Mouse (Mus musculus): ENCODE data around the gene Rasgrp3. TPM values are rescaled to one million over a fixed set of nuclear protein-coding genes. Genes with fewer than 3 reads are reported as not detected.

Gene Rasgrp3
- polyA plus RNA-seq, 1 experiment from 2014 or later: 5.3 TPM

DNA sequence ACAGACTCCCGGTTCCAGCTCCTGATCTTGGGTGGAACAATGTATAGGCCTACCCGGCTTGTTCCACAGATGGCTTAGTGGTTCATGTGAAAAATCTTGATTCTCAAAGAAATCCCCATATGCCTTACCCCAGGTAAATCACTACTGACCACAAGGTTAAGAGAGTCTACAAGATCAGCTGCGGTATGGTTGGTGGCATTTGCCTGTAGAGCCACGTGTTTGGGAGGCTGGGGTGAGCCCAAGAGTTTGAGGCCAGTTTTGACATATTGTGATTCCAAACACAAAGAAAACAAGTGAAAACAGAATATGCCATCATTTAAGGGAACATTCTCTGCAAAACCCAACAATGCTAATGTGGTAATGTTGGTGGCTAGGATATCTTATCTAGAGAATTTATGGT lies 99.9 kb downstream of the Rasgrp3 start:
- peaks cover 32% of the 10 kb centered on the region for H3K36me3 ChIP-seq (ENCODE audit: control insufficient read depth, insufficient read depth, low read length)
- H3K9me3 ChIP-seq (replicated peaks; ENCODE audit: control insufficient read depth, low read length): no peaks in the 10 kb centered on the region
- H3K4me2 ChIP-seq (ENCODE audit: low read length): no peak overlapping the region
- DNase-seq (ENCODE audit: low spot score) (no peak), ATAC-seq (no peak)
- no peak overlapping the region for H3K9ac ChIP-seq (ENCODE audit: low read length)
- no peak overlapping the region for H3K27ac ChIP-seq (ENCODE audit: low read depth, low read length)
- H3K27me3 ChIP-seq (replicated peaks; ENCODE audit: control insufficient read depth, insufficient read depth, low read length): no peaks in the 10 kb centered on the region
- H3K4me1 ChIP-seq (ENCODE audit: control insufficient read depth, insufficient read depth, low read length): no peaks in the 10 kb centered on the region
- WGBS: 95% methylated on average over 4 of the region's 4 CpGs
- no peak overlapping the region for H3K4me3 ChIP-seq (ENCODE audit: low read depth, low read length)

DNA sequence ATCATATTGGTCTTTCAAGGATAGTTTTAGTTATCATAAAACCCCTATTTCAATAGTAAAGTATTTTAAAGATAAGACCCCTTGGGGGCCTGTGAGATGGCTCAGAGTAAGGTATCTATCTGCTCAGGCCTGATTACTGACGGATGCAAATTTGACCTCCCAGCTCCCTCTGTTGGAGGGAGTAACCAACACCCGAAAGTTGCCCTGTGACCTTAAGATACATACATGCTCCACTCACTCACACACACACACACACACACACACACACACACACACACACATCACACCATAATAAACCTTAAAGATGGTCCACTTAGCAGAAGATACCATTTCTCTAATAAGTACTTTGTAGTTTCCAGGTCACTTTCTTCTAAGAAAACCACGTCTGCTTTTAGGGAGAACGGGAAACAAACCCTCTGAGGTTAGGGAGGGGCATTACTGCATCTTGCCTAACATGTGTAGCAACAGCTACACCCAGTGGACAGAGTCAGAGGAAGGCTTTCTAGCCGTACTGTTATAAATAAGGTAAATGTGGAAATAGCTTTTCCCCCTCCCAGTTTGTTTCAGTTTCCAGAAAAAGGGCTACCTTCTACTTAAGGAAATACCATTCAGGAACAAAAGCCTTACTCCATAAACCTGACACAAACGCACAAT lies 100.8 kb downstream of the Rasgrp3 start:
- Histone ChIP-seq H3K27me3 (replicated peaks; ENCODE audit: control insufficient read depth, insufficient read depth, low read length) (no peaks in the 10 kb centered on the region), H3K4me3 (ENCODE audit: low read depth, low read length) (no peak overlapping the region), H3K27ac (ENCODE audit: low read depth, low read length) (no peak overlapping the region), H3K4me1 (ENCODE audit: control insufficient read depth, insufficient read depth, low read length) (no peaks in the 10 kb centered on the region), H3K36me3 (ENCODE audit: control insufficient read depth, insufficient read depth, low read length) (peaks cover 36% of the 10 kb centered on the region), H3K9me3 (replicated peaks; ENCODE audit: control insufficient read depth, low read length) (no peaks in the 10 kb centered on the region), H3K9ac (ENCODE audit: low read length) (no peak overlapping the region), H3K4me2 (ENCODE audit: low read length) (no peak overlapping the region)
- ATAC-seq (peak; percentile 50; the same call in 1 of the 2 replicates), DNase-seq (ENCODE audit: low spot score) (peak; percentile 70)
- 60% methylated on average over 6 of the region's 6 CpGs for WGBS

DNA sequence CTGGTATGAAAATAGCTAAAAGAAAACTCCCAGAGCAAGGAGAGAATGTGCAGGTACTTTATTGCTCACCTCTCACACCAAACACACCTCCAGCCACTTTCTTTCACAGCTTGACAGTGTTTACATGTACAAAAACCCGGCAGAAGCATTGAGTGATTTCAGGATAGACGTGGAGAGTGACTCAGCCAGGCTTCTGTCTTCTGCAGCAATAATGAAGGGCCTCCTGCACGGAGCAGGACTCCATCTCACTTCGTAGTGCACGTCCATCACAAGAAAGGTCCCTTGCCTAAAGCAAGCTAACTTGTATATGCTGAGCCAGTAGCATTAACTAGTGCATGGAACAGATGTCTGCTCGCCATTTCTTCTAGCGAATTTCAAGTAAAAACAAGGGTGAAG lies 101.4 kb downstream of the Rasgrp3 start:
- Histone ChIP-seq H3K4me1 (ENCODE audit: control insufficient read depth, insufficient read depth, low read length) (no peaks in the 10 kb centered on the region), H3K36me3 (ENCODE audit: control insufficient read depth, insufficient read depth, low read length) (peaks cover 42% of the 10 kb centered on the region), H3K27me3 (replicated peaks; ENCODE audit: control insufficient read depth, insufficient read depth, low read length) (no peaks in the 10 kb centered on the region), H3K9me3 (replicated peaks; ENCODE audit: control insufficient read depth, low read length) (no peaks in the 10 kb centered on the region), H3K27ac (ENCODE audit: low read depth, low read length) (no peak overlapping the region), H3K4me2 (ENCODE audit: low read length) (no peak overlapping the region), H3K4me3 (ENCODE audit: low read depth, low read length) (no peak overlapping the region), H3K9ac (ENCODE audit: low read length) (no peak overlapping the region)
- WGBS: 93% methylated on average over 7 of the region's 7 CpGs
- DNase-seq (ENCODE audit: low spot score) (no peak), ATAC-seq (no peak)

DNA sequence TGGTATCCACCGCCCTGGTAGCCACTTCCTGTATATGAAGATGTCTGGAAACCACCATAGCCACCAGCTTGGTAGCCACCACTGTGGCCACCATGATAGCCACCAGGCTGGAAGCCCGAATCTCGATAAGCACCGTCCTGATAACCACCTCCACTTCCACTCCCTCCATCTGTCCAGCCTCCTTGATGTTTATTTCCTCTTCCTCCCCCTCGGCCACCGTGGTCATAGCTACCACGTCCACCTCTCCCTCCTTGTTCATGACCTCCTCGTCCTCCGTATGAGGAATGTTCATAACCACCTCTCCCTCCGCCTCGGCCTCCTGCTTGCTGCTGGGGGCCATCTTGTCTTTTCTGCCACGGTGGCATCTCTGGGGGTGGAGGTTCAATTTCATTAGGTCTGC lies 102.7 kb downstream of the Rasgrp3 start:
- ATAC-seq (no peak), DNase-seq (ENCODE audit: low spot score) (no peak)
- Histone ChIP-seq H3K27ac (ENCODE audit: low read depth, low read length) (no peak overlapping the region), H3K4me1 (ENCODE audit: control insufficient read depth, insufficient read depth, low read length) (no peaks in the 10 kb centered on the region), H3K9ac (ENCODE audit: low read length) (no peak overlapping the region), H3K4me3 (ENCODE audit: low read depth, low read length) (no peak overlapping the region), H3K9me3 (replicated peaks; ENCODE audit: control insufficient read depth, low read length) (no peaks in the 10 kb centered on the region), H3K27me3 (replicated peaks; ENCODE audit: control insufficient read depth, insufficient read depth, low read length) (no peaks in the 10 kb centered on the region), H3K36me3 (ENCODE audit: control insufficient read depth, insufficient read depth, low read length) (peaks cover 46% of the 10 kb centered on the region), H3K4me2 (ENCODE audit: low read length) (no peak overlapping the region)
- 96% methylated on average over 12 of the region's 12 CpGs for WGBS

DNA sequence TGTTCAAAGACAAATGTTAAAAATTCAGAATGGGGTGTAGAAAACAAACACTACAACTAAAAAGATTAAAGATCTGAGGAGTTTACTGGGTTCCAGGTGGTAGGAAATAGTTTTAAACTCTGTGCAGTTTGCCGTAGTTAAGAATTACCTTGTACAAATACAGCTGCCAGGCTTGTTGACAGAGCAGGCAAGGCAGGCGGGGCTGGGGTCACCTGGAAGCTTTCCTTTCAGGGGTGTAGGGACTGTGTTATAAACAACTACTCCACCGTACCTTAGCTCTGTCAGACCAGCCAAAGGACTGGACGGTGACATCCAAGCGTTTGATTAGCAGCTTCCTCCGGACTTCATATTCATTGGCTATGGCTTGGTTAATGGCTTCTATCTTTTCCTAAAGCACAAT lies 103.4 kb downstream of the Rasgrp3 start:
- Histone ChIP-seq H3K9me3 (replicated peaks; ENCODE audit: control insufficient read depth, low read length) (no peaks in the 10 kb centered on the region), H3K9ac (ENCODE audit: low read length) (no peak overlapping the region), H3K4me1 (ENCODE audit: control insufficient read depth, insufficient read depth, low read length) (no peaks in the 10 kb centered on the region), H3K4me3 (ENCODE audit: low read depth, low read length) (no peak overlapping the region), H3K4me2 (ENCODE audit: low read length) (no peak overlapping the region), H3K27ac (ENCODE audit: low read depth, low read length) (no peak overlapping the region), H3K36me3 (ENCODE audit: control insufficient read depth, insufficient read depth, low read length) (peaks cover 51% of the 10 kb centered on the region), H3K27me3 (replicated peaks; ENCODE audit: control insufficient read depth, insufficient read depth, low read length) (no peaks in the 10 kb centered on the region)
- 95% methylated on average over 6 of the region's 6 CpGs for WGBS
- DNase-seq (ENCODE audit: low spot score): no peak
- ATAC-seq: no peak

DNA sequence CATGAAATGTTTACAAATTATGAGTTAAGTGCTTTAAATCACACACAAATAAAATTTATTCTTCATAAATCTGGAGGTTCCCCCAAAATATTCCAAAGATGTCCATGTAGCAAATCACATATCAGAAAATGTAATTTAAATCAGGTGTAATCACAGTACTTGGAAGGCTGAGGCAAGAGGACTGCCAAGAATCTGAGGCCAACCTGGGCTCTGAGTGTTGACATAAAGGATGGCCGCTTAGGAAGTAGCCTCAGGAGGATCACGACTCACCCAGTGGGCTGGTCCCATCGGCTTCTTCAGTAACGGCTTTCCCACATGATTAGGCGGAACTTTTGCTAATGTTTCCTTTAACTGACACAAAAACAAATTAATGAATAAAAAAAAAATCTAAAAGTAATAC lies 104.1 kb downstream of the Rasgrp3 start:
- no peaks in the 10 kb centered on the region for H3K27me3 ChIP-seq (replicated peaks; ENCODE audit: control insufficient read depth, insufficient read depth, low read length)
- no peaks in the 10 kb centered on the region for H3K4me1 ChIP-seq (ENCODE audit: control insufficient read depth, insufficient read depth, low read length)
- ATAC-seq (no peak), DNase-seq (ENCODE audit: low spot score) (no peak)
- H3K4me3 ChIP-seq (ENCODE audit: low read depth, low read length): no peak overlapping the region
- H3K27ac ChIP-seq (ENCODE audit: low read depth, low read length): no peak overlapping the region
- 84% methylated on average over 5 of the region's 5 CpGs for WGBS
- H3K9me3 ChIP-seq (replicated peaks; ENCODE audit: control insufficient read depth, low read length): no peaks in the 10 kb centered on the region
- H3K36me3 ChIP-seq (ENCODE audit: control insufficient read depth, insufficient read depth, low read length): peaks cover 57% of the 10 kb centered on the region
- no peak overlapping the region for H3K4me2 ChIP-seq (ENCODE audit: low read length)
- no peak overlapping the region for H3K9ac ChIP-seq (ENCODE audit: low read length)

DNA sequence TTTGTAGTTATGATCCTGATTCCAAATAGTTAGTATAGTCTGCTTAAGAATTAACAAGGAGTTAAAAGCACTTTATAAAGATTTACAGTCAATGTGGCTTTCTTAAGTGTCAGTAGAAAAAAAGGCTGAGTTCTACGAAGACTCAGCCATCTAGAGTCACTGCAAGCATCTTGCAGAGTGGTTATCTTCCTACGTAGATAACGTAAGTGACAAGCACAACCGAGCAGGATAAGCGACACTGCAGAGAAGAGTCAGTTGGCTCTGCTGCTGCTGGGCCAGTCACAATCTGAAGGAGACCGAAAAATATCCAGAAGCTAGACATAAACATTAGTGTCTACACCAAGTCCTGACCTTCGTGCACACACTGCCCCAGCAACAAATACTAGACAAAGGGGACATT lies 107.7 kb downstream of the Rasgrp3 start:
- peaks cover 61% of the 10 kb centered on the region for H3K36me3 ChIP-seq (ENCODE audit: control insufficient read depth, insufficient read depth, low read length)
- H3K27ac ChIP-seq (ENCODE audit: low read depth, low read length): no peak overlapping the region
- DNase-seq (ENCODE audit: low spot score): no peak
- no peaks in the 10 kb centered on the region for H3K27me3 ChIP-seq (replicated peaks; ENCODE audit: control insufficient read depth, insufficient read depth, low read length)
- H3K4me3 ChIP-seq (ENCODE audit: low read depth, low read length): no peak overlapping the region
- H3K4me2 ChIP-seq (ENCODE audit: low read length): no peak overlapping the region
- no peaks in the 10 kb centered on the region for H3K4me1 ChIP-seq (ENCODE audit: control insufficient read depth, insufficient read depth, low read length)
- H3K9me3 ChIP-seq (replicated peaks; ENCODE audit: control insufficient read depth, low read length): no peaks in the 10 kb centered on the region
- no peak for ATAC-seq
- WGBS: 92% methylated on average over 7 of the region's 7 CpGs
- H3K9ac ChIP-seq (ENCODE audit: low read length): no peak overlapping the region

DNA sequence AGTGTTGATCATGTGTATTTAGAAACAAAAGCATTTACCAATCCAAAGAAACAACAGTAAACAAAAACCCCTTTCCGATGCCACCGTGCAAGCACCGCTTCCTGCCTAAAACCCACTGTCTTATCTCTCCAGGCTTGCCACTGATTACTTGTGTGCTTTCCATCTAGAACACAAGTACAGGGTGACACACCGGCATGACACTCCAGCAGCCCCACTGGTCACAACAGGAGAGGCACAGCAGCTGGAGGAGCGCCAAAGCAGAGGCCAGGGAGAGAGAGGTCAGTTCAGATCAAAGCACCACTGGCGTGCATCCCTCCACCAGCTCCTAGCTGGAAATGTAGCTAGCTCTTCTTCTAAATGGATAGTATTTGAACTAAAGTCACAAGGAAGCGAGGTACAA lies 108.6 kb downstream of the Rasgrp3 start:
- Histone ChIP-seq H3K27ac (ENCODE audit: low read depth, low read length) (no peak overlapping the region), H3K4me2 (ENCODE audit: low read length) (no peak overlapping the region), H3K4me1 (ENCODE audit: control insufficient read depth, insufficient read depth, low read length) (no peaks in the 10 kb centered on the region), H3K4me3 (ENCODE audit: low read depth, low read length) (no peak overlapping the region), H3K9me3 (replicated peaks; ENCODE audit: control insufficient read depth, low read length) (no peaks in the 10 kb centered on the region), H3K36me3 (ENCODE audit: control insufficient read depth, insufficient read depth, low read length) (peaks cover 52% of the 10 kb centered on the region), H3K9ac (ENCODE audit: low read length) (no peak overlapping the region), H3K27me3 (replicated peaks; ENCODE audit: control insufficient read depth, insufficient read depth, low read length) (no peaks in the 10 kb centered on the region)
- ATAC-seq: no peak
- 93% methylated on average over 7 of the region's 7 CpGs for WGBS
- no peak for DNase-seq (ENCODE audit: low spot score)

DNA sequence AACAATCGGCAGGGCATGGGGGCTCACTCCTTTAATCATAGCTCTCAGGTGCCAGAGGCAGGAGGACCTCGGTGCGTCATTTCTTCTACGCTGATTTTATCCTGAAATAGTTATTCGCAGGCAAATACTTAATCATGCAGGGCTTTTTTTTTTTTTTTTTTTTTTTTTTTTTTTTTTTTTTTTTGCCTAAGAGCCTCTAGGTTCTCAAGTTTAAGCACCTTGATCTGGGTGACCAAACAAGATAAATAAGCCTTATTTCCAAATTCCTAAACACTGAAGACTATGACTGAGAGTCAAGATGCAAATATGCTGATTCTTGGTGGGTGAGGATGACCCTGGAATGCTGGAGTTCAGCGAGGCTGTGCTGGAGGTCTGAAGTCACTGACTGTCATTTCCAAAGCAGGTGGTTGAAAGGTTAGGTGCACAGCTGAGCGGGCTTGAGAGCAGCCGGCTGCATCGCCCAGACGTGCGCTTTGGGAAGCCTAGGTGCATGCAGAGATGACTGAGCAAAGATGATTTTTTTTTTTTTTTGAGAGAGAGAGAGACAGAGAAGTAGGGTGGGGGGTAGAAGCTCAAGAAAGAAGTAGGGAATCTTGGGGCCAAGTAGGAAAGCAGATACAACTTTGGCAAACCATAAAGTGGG lies 115.2 kb downstream of the Rasgrp3 start:
- Histone ChIP-seq H3K27ac (ENCODE audit: low read depth, low read length) (no peak overlapping the region), H3K4me1 (ENCODE audit: control insufficient read depth, insufficient read depth, low read length) (peaks cover 4% of the 10 kb centered on the region; the same call in 1 of the 2 replicates), H3K4me3 (ENCODE audit: low read depth, low read length) (peak overlapping the region; percentile 78), H3K9me3 (replicated peaks; ENCODE audit: control insufficient read depth, low read length) (no peaks in the 10 kb centered on the region), H3K27me3 (replicated peaks; ENCODE audit: control insufficient read depth, insufficient read depth, low read length) (no peaks in the 10 kb centered on the region), H3K9ac (ENCODE audit: low read length) (peak overlapping the region; percentile 83), H3K36me3 (ENCODE audit: control insufficient read depth, insufficient read depth, low read length) (peaks cover 15% of the 10 kb centered on the region), H3K4me2 (ENCODE audit: low read length) (peak overlapping the region; percentile 78)
- ATAC-seq (peak; percentile 4; the same call in 1 of the 2 replicates), DNase-seq (ENCODE audit: low spot score) (peak; percentile 19)
- 38% methylated on average over 11 of the region's 11 CpGs for WGBS
